Mouse (Mus musculus): Measurements from ENCODE around the gene Ets1. TPM values are rescaled to one million over a fixed set of nuclear protein-coding genes. Genes with fewer than 3 reads are reported as not detected.

The Ets1 gene
- polyA plus RNA-seq, 1 experiment = 30.2 TPM

DNA sequence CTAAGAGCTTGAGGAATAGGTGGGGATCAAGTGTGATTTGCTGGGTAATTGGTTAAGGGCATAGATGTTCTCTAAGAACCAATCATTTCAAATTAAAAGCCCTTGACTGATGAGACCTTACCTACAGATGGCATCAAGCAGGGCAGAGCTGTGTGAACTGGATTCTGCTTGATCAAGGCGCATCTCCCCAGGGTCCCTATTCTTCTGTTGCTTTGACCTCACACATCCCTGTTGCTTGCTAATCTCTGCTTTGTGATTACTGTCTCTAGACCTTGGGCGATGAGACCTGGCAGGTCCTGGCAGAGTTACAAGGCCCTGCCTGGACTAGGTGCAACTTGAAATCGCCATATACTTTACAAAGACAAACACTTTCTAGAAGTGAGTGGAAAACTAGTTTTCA lies 9.0 kb downstream of the Ets1 start:
- no peak overlapping the region for H3K4me3 ChIP-seq (ENCODE audit: insufficient read depth, low read length)
- no peak overlapping the region for H3K27ac ChIP-seq (ENCODE audit: insufficient read depth, low read length)
- no peak for TF ChIP-seq POLR2A (IDR thresholded peaks at IDR 0.05; ENCODE audit: low read depth, low read length)
- TF ChIP-seq CTCF (IDR thresholded peaks at IDR 0.05; ENCODE audit: borderline replicate concordance, insufficient read depth, low read length) = no peak
- peaks cover 22% of the 10 kb centered on the region for H3K4me1 ChIP-seq (ENCODE audit: control insufficient read depth, insufficient read depth, low read length)

DNA sequence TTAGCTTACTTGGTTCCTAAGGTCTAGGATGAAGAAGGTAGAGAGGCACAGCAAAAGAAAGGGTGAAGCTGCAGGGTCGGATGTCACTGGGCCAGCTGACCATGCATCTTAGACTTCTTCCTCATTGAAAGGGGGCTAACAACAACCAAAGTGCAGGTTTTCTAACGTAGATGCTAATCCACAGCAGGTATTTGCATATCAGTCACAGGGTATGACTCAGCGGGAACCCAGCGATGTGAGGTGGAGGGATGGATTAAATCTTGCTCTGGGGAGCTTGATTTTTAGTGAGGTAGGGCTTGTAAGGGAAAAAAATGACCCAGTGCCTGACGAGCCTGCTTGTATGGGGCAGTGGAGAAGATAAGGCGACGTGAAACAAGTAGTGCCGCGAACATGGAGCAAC lies 9.5 kb downstream of the Ets1 start:
- TF ChIP-seq CTCF (IDR thresholded peaks at IDR 0.05; ENCODE audit: borderline replicate concordance, insufficient read depth, low read length) (no peak), POLR2A (IDR thresholded peaks at IDR 0.05; ENCODE audit: low read depth, low read length) (no peak)
- H3K4me3 ChIP-seq (ENCODE audit: insufficient read depth, low read length) = no peak overlapping the region
- H3K27ac ChIP-seq (ENCODE audit: insufficient read depth, low read length) = no peak overlapping the region
- peaks cover 22% of the 10 kb centered on the region for H3K4me1 ChIP-seq (ENCODE audit: control insufficient read depth, insufficient read depth, low read length)

DNA sequence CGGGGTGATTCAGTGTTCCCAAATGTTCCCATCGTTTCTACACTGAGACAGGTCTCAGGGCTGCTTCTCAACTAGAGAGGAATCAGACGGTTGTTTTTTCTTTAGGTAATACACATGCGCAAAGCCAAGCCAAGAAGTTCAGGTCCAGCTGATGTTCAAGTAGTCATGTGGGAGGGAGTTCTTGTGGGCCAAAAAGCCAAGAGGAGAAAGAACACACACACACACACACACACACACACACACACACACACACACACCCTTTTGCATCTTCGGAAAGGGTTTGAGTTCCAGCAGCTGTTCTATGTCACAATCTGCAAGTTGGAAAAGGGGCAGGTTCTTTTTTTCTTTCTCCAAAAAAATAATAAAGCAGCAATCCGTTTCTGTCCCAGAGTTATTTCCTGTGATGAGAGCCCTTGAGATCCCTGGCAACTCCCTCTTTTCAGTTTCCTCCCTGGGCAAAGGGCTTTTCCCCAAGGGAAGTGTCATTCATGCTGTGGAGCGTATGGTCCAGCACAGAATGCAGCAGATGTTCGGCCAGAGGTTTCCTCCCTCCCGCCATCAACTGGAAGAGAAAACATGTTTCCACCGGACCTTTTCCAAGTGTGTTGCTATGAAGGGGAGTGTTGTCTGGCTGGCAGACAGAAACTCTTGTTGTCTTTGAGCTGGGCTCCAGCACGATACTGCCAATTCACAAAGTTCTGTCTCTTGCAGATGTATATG lies 10.7 kb downstream of the Ets1 start:
- TF ChIP-seq POLR2A (IDR thresholded peaks at IDR 0.05; ENCODE audit: low read depth, low read length) (no peak), CTCF (IDR thresholded peaks at IDR 0.05; ENCODE audit: borderline replicate concordance, insufficient read depth, low read length) (no peak)
- Histone ChIP-seq H3K27ac (ENCODE audit: insufficient read depth, low read length) (no peak overlapping the region), H3K4me3 (ENCODE audit: insufficient read depth, low read length) (no peak overlapping the region), H3K4me1 (ENCODE audit: control insufficient read depth, insufficient read depth, low read length) (peaks cover 22% of the 10 kb centered on the region)

DNA sequence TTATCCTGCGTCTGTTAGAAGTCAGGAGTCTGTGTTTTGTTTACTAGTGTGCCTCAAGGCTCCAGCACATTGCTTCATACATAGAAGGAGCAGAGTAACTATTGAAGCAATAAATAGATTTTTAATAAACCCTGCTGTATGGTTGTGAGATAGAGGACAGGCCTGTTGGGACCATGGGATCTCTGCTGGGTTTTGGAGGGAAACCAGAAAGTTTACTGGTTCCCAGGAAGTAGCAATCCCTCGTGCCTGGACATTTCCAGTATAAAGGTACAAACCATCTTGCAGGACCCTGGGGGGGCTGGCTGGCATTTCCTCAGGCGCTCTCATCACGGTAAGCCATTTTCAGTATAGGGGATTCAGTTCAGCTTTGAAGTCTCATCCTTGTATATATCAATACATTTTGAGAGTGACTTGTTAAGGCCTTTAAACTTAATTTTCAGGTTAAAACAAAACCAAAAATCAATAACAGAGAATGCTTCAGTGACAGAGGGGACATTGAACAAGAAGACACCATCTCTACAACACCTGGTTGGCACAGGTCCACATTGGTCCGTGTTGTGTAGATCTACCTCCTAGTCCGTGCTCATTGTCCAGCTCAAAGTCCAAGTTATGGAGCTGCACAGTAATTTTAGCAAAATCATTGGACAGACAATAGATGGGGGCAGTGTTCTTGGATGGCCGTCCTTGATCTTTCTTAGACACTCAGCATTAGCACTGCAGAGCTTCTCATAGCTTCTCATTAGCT lies 11.7 kb downstream of the Ets1 start:
- TF ChIP-seq CTCF (IDR thresholded peaks at IDR 0.05; ENCODE audit: borderline replicate concordance, insufficient read depth, low read length) (no peak), POLR2A (IDR thresholded peaks at IDR 0.05; ENCODE audit: low read depth, low read length) (no peak)
- H3K4me1 ChIP-seq (ENCODE audit: control insufficient read depth, insufficient read depth, low read length) = peaks cover 22% of the 10 kb centered on the region
- no peak overlapping the region for H3K27ac ChIP-seq (ENCODE audit: insufficient read depth, low read length)
- no peak overlapping the region for H3K4me3 ChIP-seq (ENCODE audit: insufficient read depth, low read length)

DNA sequence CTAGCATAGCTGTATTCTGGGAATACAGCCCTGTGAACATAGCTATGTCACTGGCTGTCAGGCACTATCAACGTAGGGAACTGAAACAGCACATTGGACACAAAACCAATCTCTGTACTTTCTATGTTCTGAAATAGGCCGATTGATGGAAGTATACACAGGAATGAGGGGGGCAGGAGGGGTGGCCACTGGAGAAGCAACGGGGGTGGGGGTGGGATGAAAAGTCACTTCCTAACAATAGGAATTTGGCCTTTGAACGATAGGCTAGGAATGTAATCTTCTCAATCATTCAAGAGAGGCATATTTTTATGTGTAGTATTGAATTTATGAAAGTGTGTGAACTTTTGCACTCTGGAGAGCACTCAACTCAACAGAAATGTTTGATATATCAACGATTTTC lies 12.3 kb downstream of the Ets1 start:
- TF ChIP-seq CTCF (IDR thresholded peaks at IDR 0.05; ENCODE audit: borderline replicate concordance, insufficient read depth, low read length) (no peak), POLR2A (IDR thresholded peaks at IDR 0.05; ENCODE audit: low read depth, low read length) (no peak)
- Histone ChIP-seq H3K4me3 (ENCODE audit: insufficient read depth, low read length) (no peak overlapping the region), H3K27ac (ENCODE audit: insufficient read depth, low read length) (no peak overlapping the region), H3K4me1 (ENCODE audit: control insufficient read depth, insufficient read depth, low read length) (peaks cover 22% of the 10 kb centered on the region)

DNA sequence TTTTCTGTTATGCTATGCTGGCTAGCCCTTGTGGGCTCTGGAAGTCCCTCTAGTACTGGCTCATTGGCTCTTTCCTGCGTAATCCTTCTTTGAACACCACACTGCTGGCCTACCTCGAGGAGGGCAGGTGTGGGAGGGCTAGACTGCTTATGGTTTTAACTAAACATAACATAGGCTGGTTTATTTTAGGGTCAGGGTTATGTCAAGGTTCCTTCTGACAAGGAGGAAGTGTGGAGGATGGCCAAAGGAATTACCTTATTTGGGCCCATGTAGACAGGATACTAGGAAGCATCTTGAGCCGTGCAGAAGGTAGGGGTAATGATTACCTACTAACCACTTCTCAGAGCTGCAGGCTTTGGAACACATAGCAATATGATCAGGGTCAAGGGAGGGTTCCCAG lies 14.7 kb downstream of the Ets1 start:
- H3K27ac ChIP-seq (ENCODE audit: insufficient read depth, low read length) = no peak overlapping the region
- peaks cover 17% of the 10 kb centered on the region for H3K4me1 ChIP-seq (ENCODE audit: control insufficient read depth, insufficient read depth, low read length)
- TF ChIP-seq POLR2A (IDR thresholded peaks at IDR 0.05; ENCODE audit: low read depth, low read length) = no peak
- TF ChIP-seq CTCF (IDR thresholded peaks at IDR 0.05; ENCODE audit: borderline replicate concordance, insufficient read depth, low read length) = no peak
- no peak overlapping the region for H3K4me3 ChIP-seq (ENCODE audit: insufficient read depth, low read length)

DNA sequence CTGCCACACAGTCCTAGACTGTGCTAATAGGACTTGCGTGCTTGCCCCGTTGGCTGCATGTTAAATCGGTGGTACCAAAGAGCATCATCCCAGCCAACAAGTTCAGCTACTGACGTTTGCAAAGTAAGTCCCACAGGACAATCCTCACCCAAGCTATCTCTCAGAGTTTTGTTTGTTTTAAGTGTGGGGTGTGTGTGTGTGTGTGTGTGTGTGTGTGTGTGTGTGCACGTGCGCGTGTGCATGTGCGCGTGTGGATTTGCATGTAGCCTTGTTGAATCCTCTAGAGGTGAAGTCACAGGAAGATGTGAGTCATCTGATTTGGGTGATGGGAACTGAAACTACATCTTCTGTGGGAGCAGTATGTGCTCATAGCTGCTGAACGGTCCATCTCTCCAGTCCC lies 16.1 kb downstream of the Ets1 start:
- no peak overlapping the region for H3K4me3 ChIP-seq (ENCODE audit: insufficient read depth, low read length)
- TF ChIP-seq POLR2A (IDR thresholded peaks at IDR 0.05; ENCODE audit: low read depth, low read length) (no peak), CTCF (IDR thresholded peaks at IDR 0.05; ENCODE audit: borderline replicate concordance, insufficient read depth, low read length) (no peak)
- H3K4me1 ChIP-seq (ENCODE audit: control insufficient read depth, insufficient read depth, low read length) = peaks cover 7% of the 10 kb centered on the region; the same call in 1 of the 2 replicates
- no peak overlapping the region for H3K27ac ChIP-seq (ENCODE audit: insufficient read depth, low read length)

DNA sequence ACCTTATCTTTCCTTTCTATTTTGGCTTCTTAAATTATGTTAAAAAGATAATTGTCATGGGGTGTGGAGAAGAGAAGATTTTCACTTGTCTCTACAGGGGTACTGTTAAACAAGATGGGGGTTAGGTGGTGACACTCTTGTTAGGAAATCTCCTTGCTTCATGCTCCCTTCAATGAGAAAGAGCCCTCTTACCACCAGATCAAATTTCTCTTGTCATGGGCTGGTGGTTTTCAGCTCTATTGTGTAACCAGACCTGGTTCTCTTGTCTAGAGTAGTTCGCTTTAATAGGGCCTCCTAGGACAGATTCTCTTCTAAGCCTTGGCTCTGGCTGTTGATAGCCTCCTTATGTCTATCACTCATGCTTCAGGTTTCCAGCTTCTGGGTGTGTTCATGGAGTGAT lies 18.3 kb downstream of the Ets1 start:
- Histone ChIP-seq H3K27ac (ENCODE audit: insufficient read depth, low read length) (no peak overlapping the region), H3K4me1 (ENCODE audit: control insufficient read depth, insufficient read depth, low read length) (no peaks in the 10 kb centered on the region), H3K4me3 (ENCODE audit: insufficient read depth, low read length) (no peak overlapping the region)
- TF ChIP-seq POLR2A (IDR thresholded peaks at IDR 0.05; ENCODE audit: low read depth, low read length) (no peak), CTCF (IDR thresholded peaks at IDR 0.05; ENCODE audit: borderline replicate concordance, insufficient read depth, low read length) (no peak)

DNA sequence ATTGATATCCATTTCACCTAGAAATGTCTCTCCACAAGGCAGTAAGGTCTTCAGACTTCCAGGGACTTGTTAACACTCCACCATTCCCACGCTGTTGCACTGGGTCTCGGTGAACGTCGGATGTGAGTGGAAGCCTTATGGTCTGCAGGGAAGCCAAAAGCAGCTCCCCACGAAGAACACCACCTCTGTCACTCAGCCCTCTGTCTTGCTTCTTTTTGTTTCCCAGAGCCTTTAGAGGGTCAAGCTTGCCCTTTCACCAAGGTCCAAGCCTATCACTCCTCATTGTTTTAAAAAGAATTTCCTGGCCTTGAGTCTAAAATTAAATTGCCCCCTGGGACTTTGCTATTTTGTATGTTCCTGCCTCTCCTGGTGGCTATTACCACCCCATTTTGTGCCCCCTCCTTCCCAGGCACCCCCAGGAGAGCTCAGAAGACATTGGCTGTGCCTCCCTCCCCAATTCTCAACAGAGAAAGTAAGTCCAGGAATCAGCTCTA lies 20.4 kb downstream of the Ets1 start:
- Histone ChIP-seq H3K27ac (ENCODE audit: insufficient read depth, low read length) (no peak overlapping the region), H3K4me3 (ENCODE audit: insufficient read depth, low read length) (no peak overlapping the region), H3K4me1 (ENCODE audit: control insufficient read depth, insufficient read depth, low read length) (no peaks in the 10 kb centered on the region)
- no peak for TF ChIP-seq CTCF (IDR thresholded peaks at IDR 0.05; ENCODE audit: borderline replicate concordance, insufficient read depth, low read length)
- TF ChIP-seq POLR2A (IDR thresholded peaks at IDR 0.05; ENCODE audit: low read depth, low read length) = no peak

DNA sequence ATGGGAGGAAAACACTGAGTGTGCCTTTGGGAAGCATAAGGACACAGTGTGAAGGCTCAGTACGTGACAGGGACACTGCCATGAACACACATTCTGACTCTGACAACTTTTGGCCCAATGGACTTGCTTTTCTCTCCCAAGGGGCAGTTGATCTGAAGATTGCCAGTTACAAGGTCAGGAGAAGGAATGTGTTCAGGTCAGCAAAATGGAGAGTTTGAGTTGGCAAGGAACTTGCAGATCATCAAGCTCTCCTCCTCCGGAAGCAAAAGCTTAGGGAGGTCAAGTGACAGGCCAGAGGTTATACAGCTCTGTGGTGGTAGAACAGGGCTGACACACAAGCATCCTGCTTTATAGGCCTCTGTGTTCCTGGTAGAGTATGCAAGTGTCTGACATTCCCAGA lies 21.1 kb downstream of the Ets1 start:
- no peak overlapping the region for H3K27ac ChIP-seq (ENCODE audit: insufficient read depth, low read length)

More for the DNA sequence above, 21.1 kb downstream of the Ets1 start:
- Histone ChIP-seq H3K4me3 (ENCODE audit: insufficient read depth, low read length) (no peak overlapping the region), H3K4me1 (ENCODE audit: control insufficient read depth, insufficient read depth, low read length) (no peaks in the 10 kb centered on the region)
- TF ChIP-seq CTCF (IDR thresholded peaks at IDR 0.05; ENCODE audit: borderline replicate concordance, insufficient read depth, low read length) = no peak
- TF ChIP-seq POLR2A (IDR thresholded peaks at IDR 0.05; ENCODE audit: low read depth, low read length) = no peak
